Mouse (Mus musculus) neural tube, embryonic 14.5 days (tissue): ENCODE data around the gene Galnt17. TPM values are rescaled to one million over a fixed set of nuclear protein-coding genes. Genes with fewer than 3 reads are reported as not detected.

Experiments used
- ATAC-seq: fragments of 200-750 bp; cut with Nextera tagmentation; 2 replicates; pipeline ENCODE4 v1.8.0; 2017; ENCODE audit warnings: low read depth, mild to moderate bottlenecking, moderate TSS enrichment, moderate library complexity
- H3K27ac ChIP-seq: fragments of 300-500 bp; sonication (generic); 2 replicates; pipeline ENCODE4 v1.5.1; 2014; ENCODE audit warnings: low read depth, mild to moderate bottlenecking, control low read depth, low read length, moderate library complexity, mixed read lengths
- H3K27me3 ChIP-seq: fragments of 300-500 bp; sonication (generic); 2 replicates; pipeline ENCODE4 v1.6.1; 2014; ENCODE audit warnings: low read length; ENCODE audit not compliant: control insufficient read depth, insufficient read depth
- H3K36me3 ChIP-seq: fragments of 300-500 bp; sonication (generic); 2 replicates; pipeline ENCODE4 v1.6.1; 2014; ENCODE audit warnings: low read length, mixed read lengths; ENCODE audit not compliant: control insufficient read depth, insufficient read depth
- H3K4me1 ChIP-seq: fragments of 300-500 bp; sonication (generic); 2 replicates; pipeline ENCODE4 v1.6.1; 2014; ENCODE audit warnings: low read length; ENCODE audit not compliant: control insufficient read depth, insufficient read depth
- H3K4me2 ChIP-seq: fragments of 300-500 bp; sonication (generic); 2 replicates; pipeline ENCODE4 v1.6.1; 2014; ENCODE audit warnings: mild to moderate bottlenecking, low read depth, low read length, control low read depth
- H3K4me3 ChIP-seq: fragments of 300-500 bp; sonication (generic); 2 replicates; pipeline ENCODE4 v1.5.1; 2014; ENCODE audit warnings: low read depth, low read length, control low read depth, mixed read lengths
- H3K9ac ChIP-seq: fragments of 300-500 bp; sonication (generic); replicated peaks from 2 replicates; pipeline ENCODE4 v1.6.1; 2014; ENCODE audit warnings: low read depth, mild to moderate bottlenecking, control low read depth, low read length, mixed read lengths
- H3K9me3 ChIP-seq: fragments of 300-500 bp; sonication (generic); 2 replicates; pipeline ENCODE4 v1.6.1; 2016; ENCODE audit warnings: low read length; ENCODE audit not compliant: control insufficient read depth
- WGBS: fragments of 180-500 bp; shearing (Covaris S2); extraction: QIAGEN DNeasy Blood & Tissue Kit; methylation state at CpG from one replicate; pipeline ENCODE4 v1.1.7; 2014; 5-methylcytosine and 5-hydroxymethylcytosine counted together
- polyA plus RNA-seq: library from polyadenylated mRNA; unstranded; fragments of >200 nt; fragmentation: Nextera tagmentation; extraction: Ambion mirVana; gene quantifications from 2 replicates; pipeline ENCODE4 v1.2.1, GENCODE M21; 2014

Gene Galnt17
- polyA plus RNA-seq: 12.7 and 15.4 TPM in 2 replicates

DNA sequence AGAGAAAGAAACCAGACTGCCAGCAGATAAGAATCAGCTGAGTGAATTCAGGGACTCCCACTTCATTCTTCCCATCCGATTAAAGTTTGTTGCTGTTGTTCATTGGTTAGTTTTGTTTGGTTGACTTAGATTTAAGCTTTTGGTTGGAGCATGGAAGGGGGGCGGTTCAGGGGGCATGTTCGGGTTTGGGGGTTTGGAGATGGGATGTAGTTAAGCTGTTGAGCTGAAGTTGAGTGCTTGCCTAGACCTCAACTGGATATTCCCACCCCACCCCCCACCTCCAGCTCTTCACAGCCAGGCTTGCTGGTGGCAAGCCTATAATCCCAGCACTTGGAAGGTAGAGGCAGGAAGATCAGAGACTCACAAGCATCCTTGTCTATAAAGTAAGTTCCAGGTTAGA is at the start of gene Galnt17:
TSS of gene Galnt17 (minus strand) at position 101 of the 400 bp plus-strand sequence.
- peak within 1 kb of the TSS; percentile 57 for H3K9ac ChIP-seq
- H3K36me3 ChIP-seq: no peaks in the 10 kb centered on the region
- H3K4me2 ChIP-seq: peak within 1 kb of the TSS; percentile 51
- ATAC-seq: no peak
- no peaks in the 10 kb centered on the region for H3K9me3 ChIP-seq
- peak within 1 kb of the TSS; percentile 54 for H3K4me3 ChIP-seq
- H3K4me1 ChIP-seq: peaks cover 7% of the 10 kb centered on the region; the same call in 1 of the 2 replicates
- 58% methylated on average over 3 of the region's 3 CpGs for WGBS
- no peaks in the 10 kb centered on the region for H3K27me3 ChIP-seq
- H3K27ac ChIP-seq: peak within 1 kb of the TSS; percentile 78

DNA sequence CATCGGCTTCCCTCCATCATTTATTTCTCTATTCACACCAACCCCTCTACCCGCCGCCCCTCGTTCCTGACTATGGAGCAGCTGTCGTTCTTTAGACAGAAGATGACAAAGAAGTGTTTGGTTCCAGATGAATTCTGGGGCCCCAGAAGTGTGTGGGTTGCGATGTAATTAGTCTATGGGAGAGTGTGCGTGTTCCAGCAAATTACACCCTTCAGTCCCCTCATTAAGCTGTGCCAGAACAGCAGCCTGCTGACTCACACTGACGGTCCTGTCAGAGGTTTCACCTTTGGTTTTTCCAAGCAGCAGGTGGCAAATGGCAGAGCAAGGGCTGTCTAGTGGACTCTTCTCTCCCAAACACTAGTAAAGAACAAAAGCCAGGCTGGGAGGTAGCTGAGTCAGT is 26.2 kb upstream of the Galnt17 start:
- no peaks in the 10 kb centered on the region for H3K36me3 ChIP-seq
- H3K9ac ChIP-seq: no peak overlapping the region
- WGBS: 43% methylated on average over 8 of the region's 8 CpGs
- H3K4me1 ChIP-seq: no peaks in the 10 kb centered on the region
- no peak overlapping the region for H3K4me2 ChIP-seq
- H3K27ac ChIP-seq: no peak overlapping the region
- no peak for ATAC-seq
- H3K27me3 ChIP-seq: no peaks in the 10 kb centered on the region
- no peak overlapping the region for H3K4me3 ChIP-seq
- H3K9me3 ChIP-seq: no peaks in the 10 kb centered on the region

- Histone ChIP-seq H3K36me3 (no peaks in the 10 kb centered on the region), H3K27me3 (no peaks in the 10 kb centered on the region), H3K27ac (no peak overlapping the region), H3K4me2 (no peak overlapping the region), H3K9ac (no peak overlapping the region), H3K4me1 (no peaks in the 10 kb centered on the region), H3K9me3 (no peaks in the 10 kb centered on the region), H3K4me3 (no peak overlapping the region)
- no peak for ATAC-seq
- 64% methylated on average over 3 of the region's 3 CpGs for WGBS
Measured at GRCm38 (mm10) chr5:131321286-131321685, 13.0 kb upstream of the Galnt17 start.

GRCm38 (mm10) chr5:131319605-131320004 is 11.3 kb upstream of the Galnt17 start:
- Histone ChIP-seq H3K27ac (no peak overlapping the region), H3K27me3 (no peaks in the 10 kb centered on the region), H3K9me3 (no peaks in the 10 kb centered on the region), H3K4me3 (no peak overlapping the region), H3K4me1 (no peaks in the 10 kb centered on the region), H3K9ac (no peak overlapping the region), H3K36me3 (no peaks in the 10 kb centered on the region), H3K4me2 (no peak overlapping the region)
- 27% methylated on average over 3 of the region's 3 CpGs for WGBS
- no peak for ATAC-seq

- Histone ChIP-seq H3K4me1 (no peaks in the 10 kb centered on the region), H3K27me3 (no peaks in the 10 kb centered on the region), H3K9ac (no peak overlapping the region), H3K36me3 (no peaks in the 10 kb centered on the region), H3K4me2 (no peak overlapping the region), H3K27ac (no peak overlapping the region), H3K4me3 (no peak overlapping the region), H3K9me3 (no peaks in the 10 kb centered on the region)
- no peak for ATAC-seq
- 46% methylated on average over 2 of the region's 2 CpGs for WGBS
Measured at GRCm38 (mm10) chr5:131319141-131319540, 10.8 kb upstream of the Galnt17 start.

DNA sequence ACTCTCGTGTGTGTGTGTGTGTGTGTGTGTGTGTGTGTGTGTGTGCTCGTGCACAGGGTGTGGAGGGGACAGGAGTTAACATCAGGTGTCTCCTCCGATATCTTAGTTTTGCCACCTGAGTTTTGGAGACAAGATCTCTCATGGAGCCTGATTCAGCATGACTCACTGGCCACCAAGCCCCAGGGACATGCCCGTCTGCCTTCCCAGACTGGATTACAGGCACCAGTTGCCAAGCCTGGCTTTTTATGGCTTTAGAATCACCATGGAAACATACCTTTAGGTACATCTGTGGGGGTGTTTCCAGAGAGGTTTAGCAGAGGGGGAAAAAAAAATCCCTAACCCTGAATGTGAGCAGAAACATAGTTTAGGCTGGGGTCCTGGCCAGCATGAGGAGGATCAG is 6.7 kb upstream of the Galnt17 start:
- H3K4me2 ChIP-seq: no peak overlapping the region
- 76% methylated on average over 4 of the region's 4 CpGs for WGBS

DNA sequence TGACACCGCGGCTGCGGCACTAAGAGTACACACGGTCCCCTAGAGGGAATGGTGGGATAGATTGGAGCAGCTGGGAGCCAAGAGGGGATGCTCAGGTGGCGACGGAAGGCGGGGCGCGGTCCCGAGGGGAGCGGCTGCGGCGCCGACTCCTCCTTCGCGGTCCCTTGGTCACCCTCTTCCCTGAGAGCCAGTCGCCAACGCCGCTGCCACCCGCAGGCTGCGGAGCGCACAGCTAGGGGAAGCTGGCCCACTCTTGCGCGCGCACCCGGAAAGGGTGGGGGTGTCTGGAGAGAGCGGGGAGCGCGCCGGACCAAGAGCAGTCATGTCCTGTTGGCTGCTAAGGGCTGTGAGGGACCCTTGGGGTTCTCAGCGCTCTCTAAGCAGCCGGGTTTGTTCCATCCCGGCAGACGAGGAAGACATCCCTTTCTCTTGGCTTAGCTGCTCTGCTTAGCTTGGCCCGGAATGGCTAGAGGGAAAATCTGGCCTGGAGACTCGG is 593 bp downstream of the Galnt17 start:
- Histone ChIP-seq H3K4me2 (peak overlapping the region; percentile 51), H3K4me1 (peaks cover 7% of the 10 kb centered on the region; the same call in 1 of the 2 replicates), H3K36me3 (no peaks in the 10 kb centered on the region), H3K4me3 (peak overlapping the region; percentile 54), H3K27ac (peak overlapping the region; percentile 78), H3K9ac (peak overlapping the region; percentile 57), H3K9me3 (no peaks in the 10 kb centered on the region), H3K27me3 (no peaks in the 10 kb centered on the region)
- peak; percentile 92 for ATAC-seq
- 1% methylated on average over 36 of the region's 36 CpGs for WGBS

More for the DNA sequence above, 6.7 kb upstream of the Galnt17 start:
- no peaks in the 10 kb centered on the region for H3K9me3 ChIP-seq
- no peaks in the 10 kb centered on the region for H3K27me3 ChIP-seq
- H3K9ac ChIP-seq: no peak overlapping the region
- no peaks in the 10 kb centered on the region for H3K36me3 ChIP-seq
- no peak overlapping the region for H3K27ac ChIP-seq
- no peaks in the 10 kb centered on the region for H3K4me1 ChIP-seq
- ATAC-seq: no peak
- no peak overlapping the region for H3K4me3 ChIP-seq

- Histone ChIP-seq H3K4me3 (peak overlapping the region; percentile 54), H3K27me3 (no peaks in the 10 kb centered on the region), H3K36me3 (no peaks in the 10 kb centered on the region), H3K4me2 (peak overlapping the region; percentile 51), H3K9me3 (no peaks in the 10 kb centered on the region), H3K4me1 (peaks cover 7% of the 10 kb centered on the region; the same call in 1 of the 2 replicates), H3K27ac (peak overlapping the region; percentile 78), H3K9ac (peak overlapping the region; percentile 57)
- under 1% methylated on average over 62 of the region's 64 CpGs for WGBS
- peak; percentile 69 for ATAC-seq
Measured at GRCm38 (mm10) chr5:131306908-131307655, 1.2 kb downstream of the Galnt17 start.

DNA sequence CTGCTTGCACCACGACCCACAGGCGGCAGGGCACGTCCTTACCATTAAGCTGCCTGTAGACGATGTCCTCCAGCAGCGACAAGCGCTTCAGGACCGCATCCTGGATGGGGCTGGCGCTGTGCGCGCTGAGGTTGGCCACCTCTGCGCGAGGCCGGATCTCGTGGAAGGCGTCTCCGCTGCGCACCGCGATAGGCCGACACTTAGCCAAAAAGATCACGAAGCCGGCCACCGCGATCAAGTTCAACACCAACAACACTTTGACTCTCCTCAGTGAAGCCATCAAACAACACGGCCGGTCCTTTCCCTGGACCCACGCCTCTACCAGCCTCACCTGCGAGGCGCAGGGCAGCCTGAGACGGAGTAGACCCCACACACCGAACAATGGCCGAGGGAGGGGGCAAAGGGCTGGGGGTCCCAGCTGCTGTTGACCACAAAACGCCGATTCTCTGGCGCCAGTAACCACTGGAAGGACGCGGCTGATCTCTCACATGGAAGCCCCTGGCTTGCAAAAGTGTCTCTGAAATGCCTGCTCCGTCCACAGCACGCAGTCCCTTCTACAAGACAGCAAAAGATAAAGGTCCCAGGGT is 1.9 kb downstream of the Galnt17 start:
- WGBS: under 1% methylated on average over 39 of the region's 39 CpGs
- Histone ChIP-seq H3K4me1 (peaks cover 7% of the 10 kb centered on the region; the same call in 1 of the 2 replicates), H3K9ac (peak overlapping the region; percentile 57), H3K9me3 (no peaks in the 10 kb centered on the region), H3K4me3 (peak overlapping the region; percentile 54), H3K36me3 (no peaks in the 10 kb centered on the region), H3K27ac (peak overlapping the region; percentile 78), H3K27me3 (no peaks in the 10 kb centered on the region), H3K4me2 (peak overlapping the region; percentile 51)
- ATAC-seq: no peak
